Mouse (Mus musculus) heart, adult 2 months (tissue): ENCODE measurements around the gene Hacd2.

Source experiments
- CTCF ChIP-seq: fragments of 200-600 bp; IDR thresholded peaks from 2 replicates; pipeline ENCODE4 v1.8.1; 2022; ENCODE audit warnings: antibody characterized with exemption, mild to moderate bottlenecking, moderate library complexity
- EP300 ChIP-seq: fragments of 200-500 bp; IDR thresholded peaks from 2 replicates; pipeline ENCODE4 v1.6.1; 2011; ENCODE audit warnings: low read depth, low read length, control low read depth; ENCODE audit not compliant: insufficient read depth
- POLR2A ChIP-seq: fragments of 200-500 bp; IDR thresholded peaks from 2 replicates; pipeline ENCODE4 v1.6.1; 2011; ENCODE audit warnings: mild to moderate bottlenecking, low read depth, low read length, control low read depth; ENCODE audit not compliant: insufficient read depth

DNA sequence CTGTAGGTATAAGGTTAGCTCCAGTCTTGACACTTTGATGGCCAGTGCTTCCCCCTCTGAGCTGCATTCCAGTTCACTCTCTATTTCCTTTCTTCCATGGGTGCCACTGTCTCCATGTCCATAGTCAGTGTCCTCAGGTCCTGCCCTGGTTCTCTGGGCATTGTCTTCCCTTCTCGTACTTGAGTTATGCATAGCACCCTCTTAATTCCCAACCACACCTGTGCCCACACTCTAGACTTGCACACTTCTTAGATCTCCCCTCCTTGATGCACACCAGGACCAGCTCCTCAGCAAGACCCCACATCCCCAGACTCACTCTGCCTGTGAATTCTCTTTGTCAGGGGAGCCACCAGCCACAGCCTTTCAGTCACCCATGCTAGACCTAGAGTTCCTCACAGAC lies 30.0 kb downstream of the Hacd2 start:
- TF ChIP-seq CTCF: no peak
- TF ChIP-seq EP300: no peak
- no peak for TF ChIP-seq POLR2A
